Mouse (Mus musculus): Measurements from ENCODE around the gene Hnrnpu.

DNA sequence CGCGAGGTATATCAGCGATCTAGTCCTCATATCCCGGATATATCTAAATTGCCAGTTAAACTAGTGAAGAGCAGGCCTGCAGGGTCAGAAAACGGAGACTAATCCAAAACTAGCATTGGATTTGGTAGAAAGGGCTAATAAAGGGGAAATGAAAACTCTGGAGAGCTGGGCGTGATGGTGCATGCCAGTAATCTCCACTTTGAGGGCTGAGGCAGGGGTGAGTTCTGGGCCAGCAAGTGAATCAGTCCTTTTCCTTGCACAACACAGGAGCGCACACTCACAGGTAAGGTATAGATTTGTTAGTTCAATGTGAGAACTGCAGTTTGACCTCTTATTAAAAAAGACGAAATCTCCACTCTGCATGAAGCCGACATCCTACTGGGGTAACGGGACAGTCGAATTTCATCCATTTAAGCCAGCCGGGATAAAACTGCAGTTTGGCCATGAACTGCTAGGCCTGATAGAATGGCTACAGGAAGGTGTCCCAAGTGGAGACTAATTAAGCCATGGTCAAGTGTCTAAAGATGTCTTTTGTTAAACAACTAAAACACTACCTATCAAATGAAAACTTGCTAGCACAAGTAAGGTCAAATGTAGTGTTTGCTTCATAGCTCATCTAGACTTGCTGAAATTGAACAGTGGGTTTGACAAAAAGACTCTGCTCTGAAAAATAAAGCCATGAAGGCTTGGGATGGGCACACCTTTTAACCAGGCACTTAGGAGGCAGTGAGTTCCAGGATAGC lies 18.1 kb downstream of the Hnrnpu start:
- TF ChIP-seq POLR2A (IDR thresholded peaks at IDR 0.05; ENCODE audit: insufficient read depth, low read depth, low read length) (no peak), EP300 (IDR thresholded peaks at IDR 0.05; ENCODE audit: insufficient read depth, low read depth, low read length) (no peak)
